Mouse (Mus musculus) urinary bladder, postnatal 36 days (tissue): ENCODE results near the gene Runx2.
A peak's percentile ranks its signal among the peaks of the same experiment; 100 is the strongest.

Experiments
- DNase-seq, 2 experiments: peaks; one replicate each; pipeline ENCODE4 v3.0.0; 2022; ENCODE audit warnings: low spot score in 2 of 2, mixed read lengths in 1 of 2

The Runx2 gene

GRCm38 (mm10) chr17:44588470-44588869 is 226.1 kb downstream of the Runx2 start:
- DNase-seq: no peak

DNA sequence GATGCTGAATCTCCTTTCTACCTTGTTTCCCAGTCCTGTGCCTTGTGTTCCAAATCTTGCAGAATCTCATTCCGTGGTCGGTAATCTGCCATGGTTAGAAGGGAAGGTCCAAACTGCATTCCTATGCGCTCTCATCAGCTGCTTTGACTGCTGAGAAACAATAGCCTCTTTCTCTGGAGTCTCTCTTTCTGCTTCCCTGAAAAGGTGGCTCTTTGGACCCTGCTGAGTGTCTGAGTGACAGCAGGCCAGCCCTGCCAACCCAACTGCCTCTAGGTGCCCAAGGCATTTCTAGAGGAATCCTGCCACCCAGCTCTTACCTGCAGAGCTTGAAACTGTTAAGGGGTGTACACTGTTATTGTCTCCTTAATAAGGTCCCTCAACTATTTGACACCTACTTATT is 226.6 kb downstream of the Runx2 start:
- no peak for DNase-seq

DNA sequence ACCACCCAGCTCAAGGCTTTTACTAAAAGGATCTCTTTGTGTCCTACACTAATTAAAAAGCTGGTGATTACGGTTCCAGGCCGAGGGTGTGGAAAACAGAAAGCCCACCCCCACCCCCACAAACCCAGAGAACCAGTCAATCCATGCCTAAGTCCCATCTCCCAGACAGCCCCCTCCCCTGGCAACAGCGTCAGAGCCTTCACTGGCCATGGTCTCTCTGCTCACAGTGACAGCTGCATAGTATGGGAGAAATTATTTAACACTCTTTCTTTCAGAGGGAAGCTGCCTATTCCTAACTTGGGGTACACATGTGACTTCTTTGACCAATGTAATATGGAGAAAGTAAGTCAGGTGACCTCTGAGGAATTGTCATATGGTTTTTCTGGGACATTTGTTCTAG is 228.4 kb downstream of the Runx2 start:
- DNase-seq: no peak

- DNase-seq: no peak
These were observed 229.8 kb downstream of the Runx2 start for GRCm38 (mm10) chr17:44584781-44585180.

DNA sequence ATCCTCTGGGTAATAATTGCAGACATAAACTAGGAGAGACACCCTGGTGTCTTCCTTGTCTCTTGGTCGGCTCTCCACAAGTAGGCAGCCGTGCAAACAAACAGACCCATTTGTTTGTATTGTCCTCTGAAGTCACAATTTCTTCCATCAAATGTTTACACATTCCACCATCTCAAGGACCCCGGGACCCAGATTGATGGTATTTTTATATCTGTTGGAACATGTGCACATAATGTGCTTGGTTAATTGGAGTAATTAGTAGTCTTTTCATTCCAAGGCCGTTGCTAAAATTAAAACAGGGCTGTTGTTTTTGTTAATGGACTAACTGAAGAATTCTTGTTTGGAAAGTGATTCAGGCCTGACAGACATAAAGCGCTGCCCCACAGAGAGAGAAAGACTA is 236.8 kb downstream of the Runx2 start:
- no peak for DNase-seq

- DNase-seq: no peak
These were observed 243.7 kb downstream of the Runx2 start for GRCm38 (mm10) chr17:44570899-44571298.

DNA sequence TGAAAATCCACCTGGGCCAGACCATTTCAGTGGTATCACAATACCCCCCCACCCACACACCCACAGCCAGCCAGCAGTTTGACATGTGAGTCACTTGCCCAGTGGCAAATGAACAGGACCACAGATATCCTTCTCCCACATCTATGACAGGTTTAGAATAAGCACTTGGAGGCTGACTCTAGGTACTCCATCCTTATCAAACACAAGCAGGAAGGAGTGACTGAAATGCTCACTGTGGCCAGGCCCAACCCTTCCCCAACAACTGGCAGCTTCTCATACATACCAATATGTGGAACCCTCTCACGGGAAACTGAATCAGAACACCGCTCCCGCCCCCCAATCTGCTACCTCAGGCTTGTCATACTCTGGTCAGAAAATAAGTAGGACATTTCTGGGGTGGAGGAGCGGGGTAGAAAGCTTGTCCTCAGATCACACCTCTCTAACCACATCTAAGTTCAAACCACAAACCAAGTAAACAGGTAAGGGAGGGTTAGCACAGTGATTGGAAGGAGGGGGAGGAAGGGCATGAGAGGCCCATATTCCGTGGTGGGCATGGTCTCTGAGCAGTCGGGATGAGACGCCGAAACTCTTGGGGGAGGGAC is 245.5 kb downstream of the Runx2 start:
- no peak for DNase-seq

GRCm38 (mm10) chr17:44566992-44567391 is 247.6 kb downstream of the Runx2 start:
- no peak for DNase-seq

GRCm38 (mm10) chr17:44565884-44566515 is 248.6 kb downstream of the Runx2 start:
- DNase-seq: no peak

- DNase-seq: no peak
These were observed 249.2 kb downstream of the Runx2 start for GRCm38 (mm10) chr17:44565311-44565831.

GRCm38 (mm10) chr17:44564611-44565198 is 249.9 kb downstream of the Runx2 start:
- no peak for DNase-seq

DNA sequence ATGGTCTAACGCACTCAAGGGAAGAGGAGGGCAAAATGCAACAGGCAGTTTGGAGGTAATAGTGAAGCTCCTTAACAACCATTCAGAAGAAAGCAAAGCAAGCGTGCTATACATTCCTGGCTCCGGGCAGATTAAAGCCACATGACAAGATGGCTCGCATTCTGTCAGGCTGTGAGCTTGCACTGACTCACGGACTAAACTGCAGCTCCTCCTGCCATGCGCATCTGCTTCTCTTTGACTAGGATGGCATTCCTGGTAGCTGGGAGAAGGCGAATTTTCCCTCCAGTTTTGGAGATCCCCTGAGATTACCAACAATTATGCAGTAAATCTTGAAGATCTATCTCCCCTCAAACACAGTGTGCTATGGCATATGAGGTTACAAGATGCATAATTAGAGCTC is 254.6 kb downstream of the Runx2 start:
- no peak for DNase-seq

DNA sequence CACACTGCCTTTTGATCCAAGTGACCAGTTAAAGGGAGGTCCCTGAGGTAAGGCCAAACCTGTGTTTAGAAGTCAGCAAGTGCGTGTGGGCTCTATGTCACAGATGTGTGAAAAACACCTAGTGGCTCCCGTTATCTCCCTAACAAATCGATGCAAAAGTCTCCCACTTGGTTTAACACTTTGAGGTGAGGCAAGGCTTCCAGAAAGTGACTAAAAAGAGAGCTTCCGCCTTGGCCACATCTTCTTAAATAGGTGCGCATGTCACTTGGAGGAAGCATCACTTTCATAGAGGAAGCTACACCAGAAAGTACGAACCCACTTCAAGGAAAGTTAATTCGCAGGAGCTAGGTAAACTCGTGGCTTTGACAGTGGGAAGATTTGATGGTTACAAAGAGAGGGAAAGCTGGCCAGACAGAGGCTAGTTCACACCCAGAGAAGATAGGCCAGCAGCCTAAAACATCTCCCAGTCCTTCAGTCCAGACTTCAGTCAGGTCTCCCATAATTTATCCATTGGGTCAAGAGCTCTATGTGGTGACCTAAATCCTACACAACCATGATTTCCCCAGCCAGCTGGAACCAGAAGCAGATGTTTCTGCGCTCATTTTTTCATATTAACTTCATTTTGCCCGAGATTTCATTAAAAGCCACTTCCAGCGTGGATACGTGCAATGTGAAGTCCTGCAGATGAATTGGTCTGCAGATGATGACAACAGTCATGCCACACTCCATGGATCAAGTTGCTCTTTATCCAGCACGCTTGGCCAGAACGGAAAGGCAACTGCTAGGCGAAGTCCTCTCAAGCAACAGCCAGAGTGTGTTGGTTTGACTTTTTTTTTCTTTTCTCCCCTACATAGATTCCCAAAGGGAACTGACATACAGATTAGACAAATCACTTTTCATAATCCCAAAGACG is 257.1 kb downstream of the Runx2 start:
- no peak for DNase-seq

DNA sequence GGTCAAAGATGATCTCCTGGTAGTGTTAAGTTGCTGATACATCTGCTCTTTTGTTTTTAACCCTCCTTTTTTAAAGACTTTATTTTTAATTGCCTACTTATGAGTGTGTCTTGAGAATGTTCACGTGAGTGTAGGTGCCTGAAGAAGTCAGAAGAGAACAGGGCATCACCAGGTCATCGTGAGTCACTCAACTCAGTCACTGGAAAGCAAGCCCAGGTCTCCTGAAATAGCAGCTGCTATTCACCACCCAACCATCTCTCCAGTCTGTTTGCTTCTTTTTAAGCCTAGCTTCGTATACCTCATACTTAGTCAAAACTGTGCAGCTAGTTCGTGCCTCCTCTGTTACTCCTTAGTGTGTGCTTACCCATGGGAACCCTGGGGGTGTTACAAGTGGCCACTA is 259.7 kb downstream of the Runx2 start:
- no peak for DNase-seq

GRCm38 (mm10) chr17:44549551-44549950 is 265.0 kb downstream of the Runx2 start:
- DNase-seq: no peak

GRCm38 (mm10) chr17:44547922-44548321 is 266.7 kb downstream of the Runx2 start:
- no peak for DNase-seq

- DNase-seq: no peak
These were observed 267.8 kb downstream of the Runx2 start for GRCm38 (mm10) chr17:44546801-44547200.

DNA sequence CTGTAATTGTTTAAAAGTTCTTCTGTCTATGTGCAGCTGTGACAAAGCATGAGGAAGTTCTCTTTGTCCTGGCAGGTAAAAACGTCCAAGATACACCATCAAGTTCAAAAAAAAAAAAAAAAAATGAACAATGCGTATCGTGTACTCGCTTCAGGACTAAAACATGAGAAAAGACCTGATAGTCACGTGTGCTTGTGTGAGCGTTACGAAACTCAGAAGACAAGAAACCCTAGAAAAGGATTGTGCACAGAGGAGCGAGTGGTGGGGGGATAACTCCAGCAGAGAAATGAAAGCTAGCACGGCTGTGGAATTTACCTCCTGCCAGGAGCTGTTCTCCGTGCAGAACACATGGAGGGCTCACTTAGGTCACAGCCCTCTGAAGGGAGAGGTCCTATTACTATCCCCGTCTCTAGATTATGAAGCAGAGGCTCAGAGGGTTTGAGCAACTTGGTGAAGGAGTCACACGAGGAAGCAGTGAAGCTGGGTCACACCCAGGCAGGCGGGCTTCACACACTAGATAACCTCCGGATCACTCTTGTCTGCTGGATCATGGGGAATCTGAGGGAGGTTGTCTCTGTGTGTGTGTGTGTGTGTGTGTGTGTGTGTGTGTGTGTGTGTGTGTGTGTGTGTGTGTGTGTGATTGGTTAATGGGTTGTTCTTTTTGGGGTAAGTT is 269.3 kb downstream of the Runx2 start:
- peak in 1 of 2 experiments; percentile 6 for DNase-seq

DNA sequence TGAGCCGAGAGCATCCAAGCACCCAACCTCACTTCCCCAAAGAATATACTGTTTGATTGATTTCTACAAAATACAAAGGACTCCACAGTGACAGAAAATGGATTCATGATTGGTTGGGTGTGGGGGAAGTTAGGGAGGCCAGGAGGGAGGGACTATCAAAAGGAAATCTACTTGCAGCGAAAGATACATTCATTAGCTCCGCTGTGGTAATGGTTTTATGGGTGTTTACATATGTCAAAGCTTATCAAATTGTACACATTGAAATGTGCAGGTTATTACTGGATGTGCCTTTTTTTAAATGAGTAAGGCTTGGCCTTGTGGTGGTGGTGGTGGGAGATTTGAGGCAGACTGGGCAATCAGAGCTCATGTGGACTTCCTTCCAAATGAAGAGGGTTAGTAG is 271.9 kb downstream of the Runx2 start:
- DNase-seq: no peak

GRCm38 (mm10) chr17:44540699-44541098 is 273.9 kb downstream of the Runx2 start:
- no peak for DNase-seq

- no peak for DNase-seq
These were observed 275.7 kb downstream of the Runx2 start for GRCm38 (mm10) chr17:44538921-44539320.

DNA sequence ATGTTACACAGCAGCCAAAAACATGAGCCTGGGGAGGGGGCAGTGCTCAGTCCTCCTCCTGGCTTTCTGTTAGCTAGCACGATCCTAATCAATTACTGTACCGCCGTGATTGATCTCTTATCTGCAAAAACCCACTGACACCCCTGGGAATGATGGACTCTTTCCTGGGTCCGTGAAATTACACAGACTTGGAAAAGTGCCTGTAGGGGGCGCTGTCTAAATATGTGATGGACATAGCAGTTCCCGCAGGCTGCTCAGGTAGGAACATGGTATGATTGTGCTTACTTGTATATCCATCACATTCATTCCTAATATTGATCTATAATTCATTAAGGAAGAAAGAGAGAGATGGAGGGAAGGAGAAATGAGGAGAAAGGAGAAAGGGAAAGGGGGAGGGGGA is 284.6 kb downstream of the Runx2 start:
- DNase-seq: no peak
